Mouse (Mus musculus) hindbrain, embryonic 15.5 days (tissue): ENCODE data around the gene Rbfox2. TPM values are rescaled to one million over a fixed set of nuclear protein-coding genes. Genes with fewer than 3 reads are reported as not detected.

Experiments
- ATAC-seq: fragments of 200-750 bp; cut with Nextera tagmentation; 2 replicates; pipeline ENCODE4 v1.8.0; 2017; ENCODE audit warnings: low read depth, moderate number of reproducible peaks, moderate TSS enrichment; ENCODE audit not compliant: low FRiP score
- H3K27ac ChIP-seq: fragments of 300-500 bp; sonication (generic); replicated peaks from 2 replicates; pipeline ENCODE4 v1.5.1; 2015; ENCODE audit warnings: mild to moderate bottlenecking, inconsistent platforms
- H3K27me3 ChIP-seq: fragments of 300-500 bp; sonication (generic); 2 replicates; pipeline ENCODE4 v1.6.1; 2015; ENCODE audit warnings: control low read depth, inconsistent platforms
- H3K36me3 ChIP-seq: fragments of 300-500 bp; sonication (generic); 2 replicates; pipeline ENCODE4 v1.6.1; 2015; ENCODE audit warnings: control low read depth, inconsistent platforms
- H3K4me1 ChIP-seq: fragments of 300-500 bp; sonication (generic); replicated peaks from 2 replicates; pipeline ENCODE4 v1.6.1; 2015; ENCODE audit warnings: control low read depth, inconsistent platforms
- H3K4me2 ChIP-seq: fragments of 300-500 bp; sonication (generic); 2 replicates; pipeline ENCODE4 v1.6.1; 2015; ENCODE audit warnings: moderate library complexity, mild to moderate bottlenecking, inconsistent platforms
- H3K4me3 ChIP-seq: fragments of 300-500 bp; sonication (generic); 2 replicates; pipeline ENCODE4 v1.5.1; 2015; ENCODE audit warnings: mild to moderate bottlenecking, inconsistent platforms
- H3K9ac ChIP-seq: fragments of 300-500 bp; sonication (generic); 2 replicates; pipeline ENCODE4 v1.6.1; 2015; ENCODE audit warnings: inconsistent platforms
- H3K9me3 ChIP-seq: fragments of 300-500 bp; sonication (generic); 2 replicates; pipeline ENCODE4 v1.6.1; 2016; ENCODE audit warnings: control low read depth, inconsistent platforms
- WGBS: fragments of 180-500 bp; shearing (Covaris S2); methylation state at CpG from one replicate; pipeline ENCODE4 v1.1.7; 2015; 5-methylcytosine and 5-hydroxymethylcytosine counted together
- polyA plus RNA-seq: library from polyadenylated mRNA; unstranded; fragments of >200 nt; fragmentation: Nextera tagmentation; extraction: Ambion mirVana; gene quantifications from 2 replicates; pipeline ENCODE4 v1.2.1, GENCODE M21; 2015

Gene Rbfox2
- polyA plus RNA-seq, 1 experiment from 2014 or later = 151 TPM

GRCm38 (mm10) chr15:77080684-77081254 lies 226.0 kb downstream of the Rbfox2 start:
- WGBS = 82% methylated on average over 14 of the region's 14 CpGs
- H3K27me3 ChIP-seq = no peaks in the 10 kb centered on the region
- H3K9me3 ChIP-seq = no peaks in the 10 kb centered on the region
- H3K36me3 ChIP-seq = peaks cover 54% of the 10 kb centered on the region
- ATAC-seq = no peak
- no peak overlapping the region for H3K4me2 ChIP-seq
- H3K9ac ChIP-seq = no peak overlapping the region
- H3K4me1 ChIP-seq = peaks cover 12% of the 10 kb centered on the region
- H3K27ac ChIP-seq = 0 out of 2 replicates have a peak overlapping the region, but pooled peaks have one; percentile 16
- no peak overlapping the region for H3K4me3 ChIP-seq

- H3K9me3 ChIP-seq = no peaks in the 10 kb centered on the region
- no peak overlapping the region for H3K9ac ChIP-seq
- no peaks in the 10 kb centered on the region for H3K27me3 ChIP-seq
- peaks cover 45% of the 10 kb centered on the region for H3K36me3 ChIP-seq
- no peak overlapping the region for H3K4me2 ChIP-seq
- H3K27ac ChIP-seq = no peak overlapping the region
- peaks cover 12% of the 10 kb centered on the region for H3K4me1 ChIP-seq
- ATAC-seq = no peak
- WGBS = 67% methylated on average over 11 of the region's 11 CpGs
- no peak overlapping the region for H3K4me3 ChIP-seq
Measured at GRCm38 (mm10) chr15:77079890-77080361, 226.9 kb downstream of the Rbfox2 start.

GRCm38 (mm10) chr15:77079256-77079822 lies 227.5 kb downstream of the Rbfox2 start:
- ATAC-seq = no peak
- peaks cover 39% of the 10 kb centered on the region for H3K36me3 ChIP-seq
- WGBS = 57% methylated on average over 14 of the region's 14 CpGs

GRCm38 (mm10) chr15:77078786-77079185 lies 228.0 kb downstream of the Rbfox2 start:
- 44% methylated on average over 3 of the region's 3 CpGs for WGBS
- no peak overlapping the region for H3K4me2 ChIP-seq
- H3K36me3 ChIP-seq = peaks cover 34% of the 10 kb centered on the region
- H3K27me3 ChIP-seq = no peaks in the 10 kb centered on the region
- no peak for ATAC-seq
- H3K4me3 ChIP-seq = no peak overlapping the region
- peaks cover 12% of the 10 kb centered on the region for H3K4me1 ChIP-seq
- peak overlapping the region; percentile 50; the same call in 1 of the 2 replicates for H3K27ac ChIP-seq
- no peak overlapping the region for H3K9ac ChIP-seq
- no peaks in the 10 kb centered on the region for H3K9me3 ChIP-seq

More at GRCm38 (mm10) chr15:77079256-77079822, 227.5 kb downstream of the Rbfox2 start:
- no peak overlapping the region for H3K4me2 ChIP-seq
- no peak overlapping the region for H3K9ac ChIP-seq
- H3K27me3 ChIP-seq = no peaks in the 10 kb centered on the region
- 0 out of 2 replicates have a peak overlapping the region, but pooled peaks have one; percentile 18 for H3K27ac ChIP-seq
- no peak overlapping the region for H3K4me3 ChIP-seq
- no peaks in the 10 kb centered on the region for H3K9me3 ChIP-seq
- peaks cover 12% of the 10 kb centered on the region for H3K4me1 ChIP-seq

GRCm38 (mm10) chr15:77077906-77078305 lies 228.9 kb downstream of the Rbfox2 start:
- 92% methylated on average over 9 of the region's 9 CpGs for WGBS
- no peaks in the 10 kb centered on the region for H3K27me3 ChIP-seq
- H3K9ac ChIP-seq = no peak overlapping the region
- H3K27ac ChIP-seq = no peak overlapping the region
- no peak overlapping the region for H3K4me3 ChIP-seq
- peaks cover 28% of the 10 kb centered on the region for H3K36me3 ChIP-seq
- H3K9me3 ChIP-seq = no peaks in the 10 kb centered on the region
- ATAC-seq = no peak
- H3K4me2 ChIP-seq = no peak overlapping the region
- H3K4me1 ChIP-seq = peaks cover 12% of the 10 kb centered on the region

- WGBS = 88% methylated on average over 3 of the region's 3 CpGs
- peaks cover 19% of the 10 kb centered on the region for H3K36me3 ChIP-seq
Measured at GRCm38 (mm10) chr15:77076523-77076922, 230.3 kb downstream of the Rbfox2 start.

GRCm38 (mm10) chr15:77072556-77073163 lies 234.1 kb downstream of the Rbfox2 start:
- no peak overlapping the region for H3K4me3 ChIP-seq
- H3K9me3 ChIP-seq = no peaks in the 10 kb centered on the region
- H3K27ac ChIP-seq = no peak overlapping the region
- H3K4me1 ChIP-seq = peaks cover 9% of the 10 kb centered on the region
- 66% methylated on average over 4 of the region's 4 CpGs for WGBS
- no peak overlapping the region for H3K9ac ChIP-seq
- peaks cover 11% of the 10 kb centered on the region for H3K36me3 ChIP-seq
- H3K27me3 ChIP-seq = no peaks in the 10 kb centered on the region
- ATAC-seq = no peak
- H3K4me2 ChIP-seq = no peak overlapping the region

More at GRCm38 (mm10) chr15:77076523-77076922, 230.3 kb downstream of the Rbfox2 start:
- no peak overlapping the region for H3K27ac ChIP-seq
- no peak overlapping the region for H3K4me2 ChIP-seq
- no peaks in the 10 kb centered on the region for H3K27me3 ChIP-seq
- no peak for ATAC-seq
- no peaks in the 10 kb centered on the region for H3K9me3 ChIP-seq
- H3K4me3 ChIP-seq = no peak overlapping the region
- peaks cover 17% of the 10 kb centered on the region for H3K4me1 ChIP-seq
- H3K9ac ChIP-seq = no peak overlapping the region

- Histone ChIP-seq H3K9me3 (no peaks in the 10 kb centered on the region), H3K36me3 (peaks cover under 1% of the 10 kb centered on the region), H3K9ac (no peak overlapping the region), H3K27me3 (no peaks in the 10 kb centered on the region), H3K27ac (0 out of 2 replicates have a peak overlapping the region, but pooled peaks have one; percentile 34), H3K4me1 (peaks cover 9% of the 10 kb centered on the region), H3K4me2 (0 out of 2 replicates have a peak overlapping the region, but pooled peaks have one; percentile 23), H3K4me3 (no peak overlapping the region)
- peak; percentile 54; the same call in 1 of the 2 replicates for ATAC-seq
- 19% methylated on average over 10 of the region's 10 CpGs for WGBS
Measured at GRCm38 (mm10) chr15:77071501-77071900, 235.3 kb downstream of the Rbfox2 start.

- Histone ChIP-seq H3K4me3 (no peak overlapping the region), H3K4me1 (peaks cover 9% of the 10 kb centered on the region), H3K4me2 (no peak overlapping the region), H3K9me3 (no peaks in the 10 kb centered on the region), H3K27ac (0 out of 2 replicates have a peak overlapping the region, but pooled peaks have one; percentile 34), H3K27me3 (no peaks in the 10 kb centered on the region), H3K36me3 (no peaks in the 10 kb centered on the region), H3K9ac (no peak overlapping the region)
- WGBS = 87% methylated on average over 11 of the region's 11 CpGs
- no peak for ATAC-seq
Measured at GRCm38 (mm10) chr15:77070745-77071268, 236.0 kb downstream of the Rbfox2 start.

- no peak overlapping the region for H3K4me3 ChIP-seq
- H3K9me3 ChIP-seq = no peaks in the 10 kb centered on the region
- no peak for ATAC-seq
- no peak overlapping the region for H3K4me2 ChIP-seq
- H3K4me1 ChIP-seq = peaks cover 9% of the 10 kb centered on the region
- H3K27ac ChIP-seq = no peak overlapping the region
- H3K27me3 ChIP-seq = no peaks in the 10 kb centered on the region
- no peak overlapping the region for H3K9ac ChIP-seq
- WGBS = 87% methylated on average over 3 of the region's 3 CpGs
- no peaks in the 10 kb centered on the region for H3K36me3 ChIP-seq
Measured at GRCm38 (mm10) chr15:77069019-77069418, 237.8 kb downstream of the Rbfox2 start.

GRCm38 (mm10) chr15:77068439-77068861 lies 238.4 kb downstream of the Rbfox2 start:
- WGBS = 54% methylated on average over 3 of the region's 3 CpGs
- H3K4me2 ChIP-seq = no peak overlapping the region
- no peaks in the 10 kb centered on the region for H3K36me3 ChIP-seq
- no peaks in the 10 kb centered on the region for H3K27me3 ChIP-seq
- no peak overlapping the region for H3K9ac ChIP-seq
- peak overlapping the region; percentile 48 for H3K27ac ChIP-seq
- H3K4me1 ChIP-seq = peaks cover 9% of the 10 kb centered on the region
- H3K9me3 ChIP-seq = no peaks in the 10 kb centered on the region
- H3K4me3 ChIP-seq = no peak overlapping the region
- ATAC-seq = no peak

GRCm38 (mm10) chr15:77066233-77066632 lies 240.6 kb downstream of the Rbfox2 start:
- H3K9ac ChIP-seq = no peak overlapping the region
- peaks cover 1% of the 10 kb centered on the region for H3K4me1 ChIP-seq
- no peak for ATAC-seq
- no peaks in the 10 kb centered on the region for H3K27me3 ChIP-seq
- no peak overlapping the region for H3K4me3 ChIP-seq
- no peaks in the 10 kb centered on the region for H3K36me3 ChIP-seq
- H3K27ac ChIP-seq = no peak overlapping the region
- H3K9me3 ChIP-seq = no peaks in the 10 kb centered on the region
- no peak overlapping the region for H3K4me2 ChIP-seq
- WGBS = 88% methylated on average over 6 of the region's 6 CpGs
